Mouse (Mus musculus): Measurements from ENCODE around the gene Haus2. TPM values are rescaled to one million over a fixed set of nuclear protein-coding genes. Genes with fewer than 3 reads are reported as not detected.

Haus2 gene
- total RNA-seq, 1 experiment from 2014 or later, result 13.5 TPM

GRCm38 (mm10) chr2:120616279-120617163 is 7.3 kb downstream of the Haus2 start:
- DNase-seq, result no peak

GRCm38 (mm10) chr2:120619538-120619937 is 10.4 kb downstream of the Haus2 start:
- DNase-seq, result no peak

GRCm38 (mm10) chr2:120622920-120623319 is 13.7 kb downstream of the Haus2 start:
- DNase-seq, result no peak

GRCm38 (mm10) chr2:120628076-120628865 is 19.1 kb downstream of the Haus2 start:
- DNase-seq, result no peak

GRCm38 (mm10) chr2:120628886-120629735 is 19.9 kb downstream of the Haus2 start, which contains the start of gene Stard9:
Gene Stard9, plus strand, starts transcription at chr2:120629121.
- peak; percentile 99 for DNase-seq

GRCm38 (mm10) chr2:120630246-120630645 is 21.1 kb downstream of the Haus2 start:
- no peak for DNase-seq

- DNase-seq, result no peak
Measured at GRCm38 (mm10) chr2:120630655-120631054, 21.5 kb downstream of the Haus2 start.

GRCm38 (mm10) chr2:120631521-120631920 is 22.3 kb downstream of the Haus2 start:
- no peak for DNase-seq

GRCm38 (mm10) chr2:120631957-120632356 is 22.8 kb downstream of the Haus2 start:
- DNase-seq, result no peak

GRCm38 (mm10) chr2:120640835-120641234 is 31.7 kb downstream of the Haus2 start:
- DNase-seq, result no peak

- peak; percentile 27 for DNase-seq
Measured at GRCm38 (mm10) chr2:120643836-120644235, 34.7 kb downstream of the Haus2 start.

- no peak for DNase-seq
Measured at GRCm38 (mm10) chr2:120646777-120647176, 37.6 kb downstream of the Haus2 start.

- DNase-seq, result no peak
Measured at GRCm38 (mm10) chr2:120652256-120652924, 43.2 kb downstream of the Haus2 start.

- no peak for DNase-seq
Measured at GRCm38 (mm10) chr2:120652925-120653284, 43.7 kb downstream of the Haus2 start.

- no peak for DNase-seq
Measured at GRCm38 (mm10) chr2:120654693-120655092, 45.5 kb downstream of the Haus2 start.

GRCm38 (mm10) chr2:120655905-120656304 is 46.7 kb downstream of the Haus2 start:
- no peak for DNase-seq

GRCm38 (mm10) chr2:120656711-120657110 is 47.5 kb downstream of the Haus2 start:
- DNase-seq, result no peak

GRCm38 (mm10) chr2:120658486-120658885 is 49.3 kb downstream of the Haus2 start:
- no peak for DNase-seq

GRCm38 (mm10) chr2:120659318-120659717 is 50.1 kb downstream of the Haus2 start:
- DNase-seq, result no peak

- no peak for DNase-seq
Measured at GRCm38 (mm10) chr2:120660486-120661078, 51.4 kb downstream of the Haus2 start.

GRCm38 (mm10) chr2:120662766-120663165 is 53.6 kb downstream of the Haus2 start:
- no peak for DNase-seq
